ENCODE assay signal across 23 mouse cellular contexts in genomic region chr7:105414385-105414784, GRCm38 (mm10). TPM values are rescaled to one million over a fixed set of nuclear protein-coding genes. Genes with fewer than 3 reads are reported as not detected.
"Had no signal": no experiment of that assay in that cellular context is flagged by ENCODE, and none has a peak within 500 bp of the region (broad histone marks: within the 10 kb centered on the region; RNA-seq: fewer than 3 reads in every experiment).

No protein-coding gene starts in this region.

- H3K9me3 ChIP-seq: limb, embryonic 10.5 days; liver, embryonic 15.5 days; midbrain, embryonic 13.5 days; stomach, embryonic 15.5 days had no signal

- DNase-seq: kidney, adult 8-10 months; kidney, postnatal 25 days; lung, adult 2 months; lung, postnatal 36 days; thymus, postnatal 4 days had no signal

- H3K4me3 ChIP-seq: limb, embryonic 10.5 days; liver, embryonic 15.5 days; midbrain, embryonic 13.5 days; stomach, embryonic 15.5 days had no signal

- H3K4me1 ChIP-seq: limb, embryonic 10.5 days; liver, embryonic 15.5 days; midbrain, embryonic 13.5 days; stomach, embryonic 15.5 days had no signal

- H3K9ac ChIP-seq: hindbrain, embryonic 14.5 days; liver, embryonic 15.5 days; midbrain, embryonic 13.5 days; stomach, embryonic 15.5 days had no signal

- H3K4me2 ChIP-seq: hindbrain, embryonic 14.5 days; liver, embryonic 11.5 days; liver, embryonic 15.5 days; midbrain, embryonic 13.5 days; stomach, embryonic 15.5 days had no signal

- H3K27me3 ChIP-seq: liver, embryonic 15.5 days; stomach, embryonic 15.5 days had no signal

- ATAC-seq: inflammation-experienced regulatory T-cells, adult 6 months; intestine, postnatal 0 days; lung, postnatal 0 days; midbrain, embryonic 13.5 days had no signal

- H3K27ac ChIP-seq: hindbrain, embryonic 14.5 days; limb, embryonic 10.5 days; liver, embryonic 15.5 days; midbrain, embryonic 13.5 days; stomach, embryonic 15.5 days had no signal

- H3K36me3 ChIP-seq: limb, embryonic 10.5 days; liver, embryonic 15.5 days; midbrain, embryonic 13.5 days; stomach, embryonic 15.5 days had no signal

RNA-seq across cellular contexts. Expression of gene Cnga4, which starts 10.0 kb away (rescaled TPM):
- total RNA-seq: megakaryocyte progenitor cell, adult 5-6 weeks; neutrophil, adult 5-6 weeks had no signal
- polyA plus RNA-seq: hindbrain, embryonic 14.5 days; inflammation-experienced regulatory T-cells, adult 6 months; intestine, postnatal 0 days; kidney, embryonic 16.5 days; liver, embryonic 11.5 days; liver, embryonic 15.5 days; lung, postnatal 0 days; midbrain, embryonic 13.5 days; neural tube, embryonic 11.5 days; spleen, adult 2 months; stomach, embryonic 15.5 days had no signal

RNA-seq across cellular contexts. Expression of gene Cckbr, which starts 11.1 kb away (rescaled TPM):
- total RNA-seq: megakaryocyte progenitor cell, adult 5-6 weeks; neutrophil, adult 5-6 weeks had no signal
- polyA plus RNA-seq: inflammation-experienced regulatory T-cells, adult 6 months; liver, embryonic 15.5 days; lung, adult 2 months; neural tube, embryonic 11.5 days had no signal

RNA-seq across cellular contexts. Expression of gene Gm5901, which starts 39.5 kb away (rescaled TPM):
- total RNA-seq: layer of hippocampus, adult 18-20 months; layer of hippocampus, postnatal 10 days; megakaryocyte progenitor cell, adult 5-6 weeks; midbrain, postnatal 0 days had no signal
- polyA plus RNA-seq: hindbrain, embryonic 14.5 days; inflammation-experienced regulatory T-cells, adult 6 months; intestine, postnatal 0 days; kidney, embryonic 16.5 days; limb, embryonic 10.5 days; limb, embryonic 14.5 days; liver, embryonic 11.5 days; liver, embryonic 15.5 days; lung, adult 2 months; lung, postnatal 0 days; midbrain, embryonic 13.5 days; neural tube, embryonic 11.5 days; spleen, adult 2 months; stomach, embryonic 15.5 days had no signal

RNA-seq across cellular contexts. Expression of gene Olfr692, which starts 46.4 kb away (rescaled TPM):
- total RNA-seq: layer of hippocampus, adult 18-20 months; layer of hippocampus, postnatal 10 days; megakaryocyte progenitor cell, adult 5-6 weeks; midbrain, postnatal 0 days; neutrophil, adult 5-6 weeks had no signal
- polyA plus RNA-seq: hindbrain, embryonic 14.5 days; inflammation-experienced regulatory T-cells, adult 6 months; intestine, postnatal 0 days; kidney, embryonic 16.5 days; limb, embryonic 10.5 days; limb, embryonic 14.5 days; liver, embryonic 11.5 days; liver, embryonic 15.5 days; lung, adult 2 months; lung, postnatal 0 days; midbrain, embryonic 13.5 days; neural tube, embryonic 11.5 days; spleen, adult 2 months; stomach, embryonic 15.5 days had no signal
